Mouse (Mus musculus): Measurements from ENCODE around the gene Yod1. TPM values are rescaled to one million over a fixed set of nuclear protein-coding genes. Genes with fewer than 3 reads are reported as not detected.

The Yod1 gene
- polyA plus RNA-seq, 1 experiment from 2014 or later = 17.1 TPM

DNA sequence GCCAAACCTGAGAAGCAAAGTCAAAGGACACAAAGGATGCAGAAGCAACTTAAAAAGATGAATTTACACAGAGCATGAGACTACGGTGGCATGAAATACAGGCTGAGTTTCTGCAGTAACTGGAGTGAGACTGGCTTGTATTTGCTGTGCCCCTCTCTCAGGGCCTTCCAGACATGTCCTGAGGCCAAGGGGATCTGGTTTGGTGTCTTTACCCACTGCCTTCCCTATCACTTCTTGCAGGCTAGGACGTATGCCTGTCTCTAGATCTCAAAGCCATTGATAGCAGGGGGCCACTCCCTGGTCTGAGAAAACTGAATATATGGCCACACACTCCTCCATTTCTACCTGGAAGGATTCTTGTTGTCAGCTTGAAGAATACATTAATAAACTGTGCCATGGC, 27.1 kb downstream of the Yod1 start:
- ATAC-seq (replicated peaks; ENCODE audit: low FRiP score) (no peak), DNase-seq (ENCODE audit: low spot score) (no peak)
- Histone ChIP-seq H3K4me2 (ENCODE audit: low read depth, low read length, severe bottlenecking) (no peak overlapping the region), H3K4me1 (replicated peaks; ENCODE audit: control insufficient read depth, insufficient read depth, low read length) (no peaks in the 10 kb centered on the region), H3K36me3 (ENCODE audit: control insufficient read depth, insufficient read depth, low read length) (no peaks in the 10 kb centered on the region), H3K4me3 (ENCODE audit: low read depth, low read length) (no peak overlapping the region), H3K27ac (ENCODE audit: low read depth, low read length) (no peak overlapping the region), H3K9ac (ENCODE audit: low read length) (no peak overlapping the region), H3K27me3 (ENCODE audit: control insufficient read depth, insufficient read depth, low read length) (no peaks in the 10 kb centered on the region), H3K9me3 (ENCODE audit: control insufficient read depth, low read length) (no peaks in the 10 kb centered on the region)
- WGBS = 81% methylated on average over 2 of the region's 2 CpGs

DNA sequence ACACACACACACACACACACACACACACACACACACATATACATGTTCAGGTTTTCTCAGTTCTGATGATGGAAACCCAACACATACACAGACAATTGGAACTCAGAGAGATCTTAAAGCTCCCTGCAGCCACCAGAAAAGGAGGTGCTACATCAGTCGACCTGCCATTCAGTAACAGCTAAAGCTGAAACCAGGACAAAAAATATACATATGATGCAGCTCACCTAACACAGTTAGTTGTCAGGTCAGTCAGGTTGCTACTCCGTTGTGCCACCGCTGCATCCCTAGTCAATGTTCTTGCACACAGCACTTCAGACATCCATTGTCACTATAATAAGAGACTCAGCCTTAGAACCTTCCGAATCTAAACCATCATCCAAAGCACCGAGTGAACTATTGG, 27.8 kb downstream of the Yod1 start:
- 85% methylated on average over 5 of the region's 5 CpGs for WGBS
- ATAC-seq (replicated peaks; ENCODE audit: low FRiP score) = no peak

DNA sequence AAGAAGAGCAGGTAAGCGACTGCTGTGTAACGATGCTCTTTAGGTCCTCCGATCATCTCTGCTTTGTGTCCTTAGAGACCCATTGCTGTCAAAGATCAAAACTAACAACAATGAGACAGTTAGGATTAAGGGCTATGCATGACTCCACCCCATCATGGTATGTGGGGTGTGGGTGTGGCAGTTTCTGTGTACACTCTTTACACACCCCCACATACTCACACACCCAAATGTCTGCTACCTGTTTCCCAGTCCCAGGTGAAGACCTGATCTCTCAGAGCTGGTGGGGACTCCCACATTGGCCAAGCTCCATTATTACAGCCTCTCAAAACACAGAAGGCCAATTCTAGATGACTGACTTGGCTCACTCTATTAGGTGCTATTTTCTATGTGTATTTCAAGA, 28.5 kb downstream of the Yod1 start:
- Histone ChIP-seq H3K4me3 (ENCODE audit: low read depth, low read length) (no peak overlapping the region), H3K27me3 (ENCODE audit: control insufficient read depth, insufficient read depth, low read length) (no peaks in the 10 kb centered on the region), H3K9me3 (ENCODE audit: control insufficient read depth, low read length) (no peaks in the 10 kb centered on the region), H3K4me1 (replicated peaks; ENCODE audit: control insufficient read depth, insufficient read depth, low read length) (no peaks in the 10 kb centered on the region), H3K36me3 (ENCODE audit: control insufficient read depth, insufficient read depth, low read length) (no peaks in the 10 kb centered on the region), H3K4me2 (ENCODE audit: low read depth, low read length, severe bottlenecking) (no peak overlapping the region), H3K9ac (ENCODE audit: low read length) (no peak overlapping the region), H3K27ac (ENCODE audit: low read depth, low read length) (no peak overlapping the region)
- no peak for ATAC-seq (replicated peaks; ENCODE audit: low FRiP score)
- 89% methylated on average over 3 of the region's 3 CpGs for WGBS
- no peak for DNase-seq (ENCODE audit: low spot score)

More for the DNA sequence above, 27.8 kb downstream of the Yod1 start:
- no peak for DNase-seq (ENCODE audit: low spot score)
- H3K9ac ChIP-seq (ENCODE audit: low read length) = no peak overlapping the region
- H3K27ac ChIP-seq (ENCODE audit: low read depth, low read length) = no peak overlapping the region
- no peaks in the 10 kb centered on the region for H3K27me3 ChIP-seq (ENCODE audit: control insufficient read depth, insufficient read depth, low read length)
- no peaks in the 10 kb centered on the region for H3K36me3 ChIP-seq (ENCODE audit: control insufficient read depth, insufficient read depth, low read length)
- H3K9me3 ChIP-seq (ENCODE audit: control insufficient read depth, low read length) = no peaks in the 10 kb centered on the region
- no peak overlapping the region for H3K4me3 ChIP-seq (ENCODE audit: low read depth, low read length)
- no peaks in the 10 kb centered on the region for H3K4me1 ChIP-seq (replicated peaks; ENCODE audit: control insufficient read depth, insufficient read depth, low read length)
- no peak overlapping the region for H3K4me2 ChIP-seq (ENCODE audit: low read depth, low read length, severe bottlenecking)

DNA sequence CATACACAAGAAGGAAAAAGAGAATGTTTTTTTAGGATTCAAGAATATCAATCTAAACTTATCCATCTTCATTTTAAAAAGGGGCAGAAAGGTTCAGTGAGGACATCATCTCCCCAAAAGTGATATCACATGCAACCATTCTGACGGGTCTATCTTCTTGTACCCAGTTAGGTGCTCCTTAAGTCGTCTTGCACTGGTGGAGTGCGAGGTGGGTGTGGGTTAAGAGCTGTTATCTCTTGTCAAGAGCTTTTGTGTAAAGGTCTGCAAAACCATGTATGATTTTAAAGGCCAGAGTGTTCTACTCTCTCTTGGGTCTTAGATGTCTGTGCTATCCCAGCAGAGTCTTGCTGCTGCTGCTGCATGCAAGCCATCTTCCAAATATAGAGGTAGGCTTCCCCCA, 29.7 kb downstream of the Yod1 start:
- no peak overlapping the region for H3K4me2 ChIP-seq (ENCODE audit: low read depth, low read length, severe bottlenecking)
- 87% methylated on average over 3 of the region's 3 CpGs for WGBS
- ATAC-seq (replicated peaks; ENCODE audit: low FRiP score) (no peak), DNase-seq (ENCODE audit: low spot score) (no peak)
- H3K4me1 ChIP-seq (replicated peaks; ENCODE audit: control insufficient read depth, insufficient read depth, low read length) = no peaks in the 10 kb centered on the region
- no peak overlapping the region for H3K27ac ChIP-seq (ENCODE audit: low read depth, low read length)
- H3K9me3 ChIP-seq (ENCODE audit: control insufficient read depth, low read length) = no peaks in the 10 kb centered on the region
- H3K36me3 ChIP-seq (ENCODE audit: control insufficient read depth, insufficient read depth, low read length) = no peaks in the 10 kb centered on the region
- H3K4me3 ChIP-seq (ENCODE audit: low read depth, low read length) = no peak overlapping the region
- H3K27me3 ChIP-seq (ENCODE audit: control insufficient read depth, insufficient read depth, low read length) = no peaks in the 10 kb centered on the region
- H3K9ac ChIP-seq (ENCODE audit: low read length) = no peak overlapping the region

DNA sequence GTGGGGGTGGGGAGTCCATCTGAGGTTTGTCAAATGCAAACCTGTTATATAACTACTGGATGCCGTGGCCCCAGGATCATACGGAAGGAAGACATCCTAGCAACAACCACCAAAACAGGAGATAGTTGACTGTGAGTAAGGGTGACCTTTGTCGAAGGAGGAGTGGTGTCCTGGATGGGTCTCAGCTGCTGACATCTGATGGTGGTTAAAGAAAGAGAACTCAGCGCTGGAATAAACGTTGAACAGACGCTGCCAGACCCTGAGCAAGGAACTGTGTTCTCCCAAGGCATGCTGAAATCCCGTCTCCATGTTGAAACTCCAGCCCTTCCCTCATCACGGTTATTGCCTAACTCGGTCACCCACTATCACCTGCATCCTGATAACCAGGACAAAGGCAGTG, 42.6 kb downstream of the Yod1 start:
- Histone ChIP-seq H3K27ac (ENCODE audit: low read depth, low read length) (no peak overlapping the region), H3K9me3 (ENCODE audit: control insufficient read depth, low read length) (no peaks in the 10 kb centered on the region), H3K27me3 (ENCODE audit: control insufficient read depth, insufficient read depth, low read length) (no peaks in the 10 kb centered on the region), H3K4me1 (replicated peaks; ENCODE audit: control insufficient read depth, insufficient read depth, low read length) (no peaks in the 10 kb centered on the region), H3K9ac (ENCODE audit: low read length) (no peak overlapping the region), H3K4me2 (ENCODE audit: low read depth, low read length, severe bottlenecking) (no peak overlapping the region), H3K4me3 (ENCODE audit: low read depth, low read length) (no peak overlapping the region), H3K36me3 (ENCODE audit: control insufficient read depth, insufficient read depth, low read length) (no peaks in the 10 kb centered on the region)
- WGBS = 86% methylated on average over 9 of the region's 9 CpGs
- DNase-seq (ENCODE audit: low spot score) (no peak), ATAC-seq (replicated peaks; ENCODE audit: low FRiP score) (no peak)

DNA sequence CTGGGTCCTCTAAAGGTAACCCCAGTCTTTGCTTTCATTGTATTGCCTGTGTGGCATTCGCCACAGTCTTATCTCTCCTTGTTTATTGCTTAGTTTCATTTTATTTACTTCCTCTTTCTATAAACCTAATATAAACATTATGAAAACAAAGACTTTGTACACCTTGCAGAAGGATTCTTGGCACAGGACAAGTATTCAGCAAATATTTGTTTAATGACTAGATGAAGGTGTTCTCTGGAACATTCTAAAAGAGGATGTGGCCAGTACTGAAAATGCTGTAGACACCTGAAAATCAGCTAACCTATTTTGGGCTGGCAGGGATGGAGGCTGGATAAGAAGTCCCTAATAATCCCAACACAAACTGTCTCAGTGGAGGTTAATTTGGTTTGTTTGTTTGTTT, 44.5 kb downstream of the Yod1 start:
- Histone ChIP-seq H3K4me1 (replicated peaks; ENCODE audit: control insufficient read depth, insufficient read depth, low read length) (no peaks in the 10 kb centered on the region), H3K4me2 (ENCODE audit: low read depth, low read length, severe bottlenecking) (no peak overlapping the region), H3K27ac (ENCODE audit: low read depth, low read length) (no peak overlapping the region), H3K36me3 (ENCODE audit: control insufficient read depth, insufficient read depth, low read length) (no peaks in the 10 kb centered on the region), H3K9ac (ENCODE audit: low read length) (no peak overlapping the region), H3K27me3 (ENCODE audit: control insufficient read depth, insufficient read depth, low read length) (no peaks in the 10 kb centered on the region), H3K4me3 (ENCODE audit: low read depth, low read length) (no peak overlapping the region), H3K9me3 (ENCODE audit: control insufficient read depth, low read length) (no peaks in the 10 kb centered on the region)
- no peak for ATAC-seq (replicated peaks; ENCODE audit: low FRiP score)
- no peak for DNase-seq (ENCODE audit: low spot score)
- 87% methylated on average over 1 of the region's 1 CpGs for WGBS

DNA sequence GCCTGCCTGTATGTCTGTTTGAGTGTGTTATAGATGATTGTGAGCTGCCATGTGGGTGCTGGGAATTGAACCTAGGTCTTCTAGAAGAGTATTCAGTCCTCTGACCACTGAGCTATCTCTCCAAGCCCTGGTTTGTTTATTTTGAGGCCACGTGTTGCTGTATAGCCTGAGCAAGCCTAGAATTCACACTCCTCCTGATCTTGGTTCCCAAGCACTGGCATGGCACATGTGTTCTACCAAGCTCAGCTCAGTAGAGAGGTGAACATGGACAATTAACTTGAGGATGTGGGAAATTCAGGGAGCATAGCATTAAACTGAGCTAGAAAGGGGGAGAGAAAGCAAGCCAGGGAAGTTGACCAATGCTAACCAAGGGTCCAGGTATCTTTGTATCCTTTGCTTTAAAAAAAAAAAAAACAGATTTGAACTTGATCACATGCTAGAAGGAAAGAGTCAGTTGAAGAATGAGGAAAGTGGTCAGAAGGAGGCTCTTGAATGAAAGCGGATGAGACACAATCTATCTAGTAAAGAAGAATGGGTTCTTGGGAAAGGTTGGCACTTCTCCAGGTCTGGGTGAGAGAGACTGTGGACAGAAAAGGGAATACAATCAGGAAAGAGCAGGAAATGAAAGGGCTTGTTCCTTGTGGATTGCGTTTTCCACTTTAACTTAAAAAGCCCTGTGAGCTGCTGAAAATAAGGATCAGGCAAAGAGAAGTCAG, 45.1 kb downstream of the Yod1 start:
- no peaks in the 10 kb centered on the region for H3K27me3 ChIP-seq (ENCODE audit: control insufficient read depth, insufficient read depth, low read length)
- H3K4me1 ChIP-seq (replicated peaks; ENCODE audit: control insufficient read depth, insufficient read depth, low read length) = no peaks in the 10 kb centered on the region
- no peak for DNase-seq (ENCODE audit: low spot score)
- H3K4me2 ChIP-seq (ENCODE audit: low read depth, low read length, severe bottlenecking) = no peak overlapping the region
- 90% methylated on average over 3 of the region's 3 CpGs for WGBS
- no peaks in the 10 kb centered on the region for H3K36me3 ChIP-seq (ENCODE audit: control insufficient read depth, insufficient read depth, low read length)
- H3K9ac ChIP-seq (ENCODE audit: low read length) = no peak overlapping the region
- no peak overlapping the region for H3K4me3 ChIP-seq (ENCODE audit: low read depth, low read length)
- ATAC-seq (replicated peaks; ENCODE audit: low FRiP score) = no peak
- no peak overlapping the region for H3K27ac ChIP-seq (ENCODE audit: low read depth, low read length)
- H3K9me3 ChIP-seq (ENCODE audit: control insufficient read depth, low read length) = no peaks in the 10 kb centered on the region

DNA sequence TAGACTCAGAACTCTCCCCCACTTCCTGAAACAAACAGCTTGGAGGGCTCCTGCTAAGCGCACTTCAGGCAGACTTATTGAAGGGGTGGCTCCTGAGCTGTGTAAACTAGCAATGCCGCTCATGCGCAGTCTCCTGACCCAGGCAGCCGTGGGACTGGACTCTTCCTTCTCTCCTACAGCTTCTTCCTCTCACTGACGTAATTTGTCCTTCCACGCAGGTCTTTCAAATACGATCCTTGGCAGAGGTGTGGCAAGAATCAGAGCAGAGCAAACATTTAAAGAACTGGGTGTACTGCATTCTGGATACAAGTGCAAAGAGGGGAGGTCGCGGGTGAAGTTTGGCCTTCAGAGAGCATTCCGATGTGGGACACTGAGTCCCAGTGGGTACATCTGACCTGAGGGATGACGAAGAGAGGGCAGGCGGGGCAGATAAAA, 46.9 kb downstream of the Yod1 start:
- Histone ChIP-seq H3K9me3 (ENCODE audit: control insufficient read depth, low read length) (no peaks in the 10 kb centered on the region), H3K4me2 (ENCODE audit: low read depth, low read length, severe bottlenecking) (no peak overlapping the region), H3K36me3 (ENCODE audit: control insufficient read depth, insufficient read depth, low read length) (no peaks in the 10 kb centered on the region), H3K27me3 (ENCODE audit: control insufficient read depth, insufficient read depth, low read length) (no peaks in the 10 kb centered on the region), H3K27ac (ENCODE audit: low read depth, low read length) (no peak overlapping the region), H3K9ac (ENCODE audit: low read length) (no peak overlapping the region), H3K4me3 (ENCODE audit: low read depth, low read length) (no peak overlapping the region), H3K4me1 (replicated peaks; ENCODE audit: control insufficient read depth, insufficient read depth, low read length) (no peaks in the 10 kb centered on the region)
- 90% methylated on average over 12 of the region's 12 CpGs for WGBS
- ATAC-seq (replicated peaks; ENCODE audit: low FRiP score) (no peak), DNase-seq (ENCODE audit: low spot score) (no peak)

DNA sequence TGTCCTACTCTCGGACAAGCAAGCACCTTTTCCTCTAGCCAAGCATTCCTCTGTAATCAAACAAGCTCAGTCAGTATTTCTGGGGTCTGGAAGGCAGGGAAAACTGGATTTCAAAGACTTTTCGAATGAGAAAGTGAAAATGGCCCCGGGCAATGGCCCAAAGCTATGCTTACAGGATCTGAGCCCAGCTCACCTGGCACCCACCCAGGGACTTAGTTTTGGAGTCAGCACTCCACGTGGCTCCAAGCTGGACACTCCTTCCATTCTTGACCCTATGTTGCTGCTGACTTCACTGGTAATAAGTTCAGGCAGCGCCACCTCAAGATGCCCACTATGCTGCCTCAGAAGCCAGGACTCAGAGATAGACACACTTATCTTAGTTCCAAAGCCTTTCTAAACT, 49.9 kb downstream of the Yod1 start:
- no peak overlapping the region for H3K4me3 ChIP-seq (ENCODE audit: low read depth, low read length)
- no peaks in the 10 kb centered on the region for H3K27me3 ChIP-seq (ENCODE audit: control insufficient read depth, insufficient read depth, low read length)
- DNase-seq (ENCODE audit: low spot score) (no peak), ATAC-seq (replicated peaks; ENCODE audit: low FRiP score) (no peak)
- no peak overlapping the region for H3K27ac ChIP-seq (ENCODE audit: low read depth, low read length)
- H3K9ac ChIP-seq (ENCODE audit: low read length) = no peak overlapping the region
- WGBS = 84% methylated on average over 5 of the region's 5 CpGs
- H3K4me1 ChIP-seq (replicated peaks; ENCODE audit: control insufficient read depth, insufficient read depth, low read length) = no peaks in the 10 kb centered on the region
- no peaks in the 10 kb centered on the region for H3K36me3 ChIP-seq (ENCODE audit: control insufficient read depth, insufficient read depth, low read length)
- H3K9me3 ChIP-seq (ENCODE audit: control insufficient read depth, low read length) = no peaks in the 10 kb centered on the region
- H3K4me2 ChIP-seq (ENCODE audit: low read depth, low read length, severe bottlenecking) = no peak overlapping the region

Measured in forebrain, embryonic 11.5 days (tissue).